Mouse (Mus musculus) C2C12 (cell line): Measurements from ENCODE around the gene Tmem131. TPM values are rescaled to one million over a fixed set of nuclear protein-coding genes. Genes with fewer than 3 reads are reported as not detected.

Experiments used
- H3K27me3 ChIP-seq: one replicate; pipeline ENCODE4 v1.6.1; 2011; ENCODE audit not compliant: control insufficient read depth, insufficient read depth, insufficient read length
- H3K36me3 ChIP-seq: one replicate; pipeline ENCODE4 v1.6.1; 2011; ENCODE audit not compliant: control insufficient read depth, insufficient read depth
- H3K4me3 ChIP-seq: one replicate; pipeline ENCODE4 v1.5.1; 2011; ENCODE audit warnings: mild to moderate bottlenecking, control low read depth; ENCODE audit not compliant: poor library complexity, insufficient read depth, severe bottlenecking
- H3K79me2 ChIP-seq: one replicate; pipeline ENCODE4 v1.6.1; 2011; ENCODE audit not compliant: control insufficient read depth, insufficient read depth
- H3K79me3 ChIP-seq: one replicate; pipeline ENCODE4 v1.6.1; 2011; ENCODE audit warnings: low read depth, control low read depth
- H3ac ChIP-seq: one replicate; pipeline ENCODE3; 2011; ENCODE audit warnings: low read depth; ENCODE audit not compliant: control insufficient read depth, insufficient read length
- CEBPB ChIP-seq: IDR thresholded peaks from one replicate; pipeline ENCODE4 v1.6.1; 2011; ENCODE audit warnings: low read depth, mild to moderate bottlenecking, control low read depth, moderate library complexity
- CTCF ChIP-seq: IDR thresholded peaks from one replicate; pipeline ENCODE4 v1.5.1; 2011; ENCODE audit not compliant: control insufficient read depth, insufficient read depth, insufficient read length
- FOSL1 ChIP-seq: IDR thresholded peaks from one replicate; pipeline ENCODE4 v1.8.0; 2011; ENCODE audit warnings: mild to moderate bottlenecking, low read length; ENCODE audit not compliant: poor library complexity, insufficient read depth, severe bottlenecking
- MAX ChIP-seq: IDR thresholded peaks from one replicate; pipeline ENCODE4 v1.6.1; 2011; ENCODE audit warnings: mild to moderate bottlenecking, control low read depth
- MYOD1 ChIP-seq: IDR thresholded peaks from one replicate; pipeline ENCODE4 v1.6.1; 2011; ENCODE audit warnings: low read depth; ENCODE audit not compliant: control insufficient read depth, insufficient read length
- MYOG ChIP-seq: IDR thresholded peaks from one replicate; pipeline ENCODE4 v1.6.1; 2011; ENCODE audit not compliant: control insufficient read depth, insufficient read length; ENCODE audit errors: extremely low read depth
- USF1 ChIP-seq: IDR thresholded peaks from one replicate; pipeline ENCODE4 v1.6.1; 2011; ENCODE audit warnings: low read depth, mild to moderate bottlenecking, control low read depth, moderate library complexity
- polyA plus RNA-seq: library from polyadenylated mRNA; unstranded; fragments of >200 nt; fragmentation: generic; extraction: Trizol; gene quantifications from one replicate; pipeline ENCODE4 v1.2.1, GENCODE M21; 2012; ENCODE audit warnings: missing spikeins

The Tmem131 gene
- polyA plus RNA-seq, 1 experiment, result 12.9 TPM

DNA sequence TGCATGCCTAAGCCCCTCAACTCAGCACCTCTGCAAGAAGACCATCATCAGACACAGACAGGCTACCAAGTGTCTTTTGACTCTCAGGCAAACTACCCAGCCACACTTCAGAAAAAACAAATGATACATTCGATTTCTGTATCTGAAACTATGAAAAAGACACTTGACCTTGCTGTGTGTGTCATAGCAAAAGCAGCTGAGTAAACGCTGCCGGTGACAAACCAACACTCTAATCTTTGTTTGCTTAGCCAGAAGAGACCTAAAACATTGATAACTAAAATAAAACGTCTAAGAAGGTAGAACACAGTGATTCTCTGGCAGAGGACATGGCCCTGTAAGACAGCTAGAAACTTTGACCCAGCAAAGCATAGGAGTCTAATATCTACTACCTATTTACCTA, 72.2 kb downstream of the Tmem131 start:
- Histone ChIP-seq H3ac (no peak overlapping the region), H3K79me2 (no peaks in the 10 kb centered on the region), H3K79me3 (no peaks in the 10 kb centered on the region), H3K4me3 (no peak overlapping the region), H3K27me3 (no peaks in the 10 kb centered on the region), H3K36me3 (peaks cover 15% of the 10 kb centered on the region)
- TF ChIP-seq MYOG, result no peak
- TF ChIP-seq FOSL1, result no peak
- no peak for TF ChIP-seq CEBPB
- no peak for TF ChIP-seq MAX
- no peak for TF ChIP-seq MYOD1
- no peak for TF ChIP-seq USF1
- TF ChIP-seq CTCF, result no peak

DNA sequence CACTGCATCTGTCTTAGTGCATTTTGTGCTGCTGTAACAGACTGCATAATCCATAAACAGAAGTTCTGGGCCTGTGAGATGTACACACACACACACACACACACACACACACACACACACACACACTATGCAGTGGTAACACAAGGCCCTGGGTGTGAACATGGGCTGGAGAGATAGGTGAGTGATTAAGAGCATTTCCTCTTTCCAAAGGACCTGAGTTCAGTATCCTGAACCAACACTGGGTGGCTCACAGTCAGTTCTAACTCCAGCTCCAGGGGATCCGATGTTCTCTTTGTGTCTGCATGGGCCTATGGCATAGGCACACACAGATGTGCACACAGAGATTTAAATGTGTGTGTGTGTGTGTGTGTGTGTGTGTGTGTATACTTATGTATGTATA, 72.9 kb downstream of the Tmem131 start:
- Histone ChIP-seq H3K4me3 (no peak overlapping the region), H3ac (no peak overlapping the region), H3K79me3 (no peaks in the 10 kb centered on the region), H3K79me2 (no peaks in the 10 kb centered on the region), H3K27me3 (no peaks in the 10 kb centered on the region), H3K36me3 (peaks cover 15% of the 10 kb centered on the region)
- TF ChIP-seq USF1 (no peak), MAX (no peak), MYOD1 (no peak), MYOG (no peak), CTCF (no peak), CEBPB (no peak)

- Histone ChIP-seq H3ac (no peak overlapping the region), H3K4me3 (no peak overlapping the region), H3K27me3 (no peaks in the 10 kb centered on the region), H3K36me3 (peaks cover 8% of the 10 kb centered on the region), H3K79me2 (no peaks in the 10 kb centered on the region), H3K79me3 (no peaks in the 10 kb centered on the region)
- TF ChIP-seq MYOG (no peak), CTCF (no peak), MAX (no peak), MYOD1 (no peak), FOSL1 (no peak), USF1 (no peak)
Observed at GRCm38 (mm10) chr1:36864757-36865156, 78.7 kb downstream of the Tmem131 start.

GRCm38 (mm10) chr1:36861775-36862174, 81.7 kb downstream of the Tmem131 start:
- H3K79me3 ChIP-seq, result peaks cover 4% of the 10 kb centered on the region
- no peak overlapping the region for H3ac ChIP-seq
- TF ChIP-seq FOSL1, result no peak
- no peak for TF ChIP-seq USF1
- TF ChIP-seq CEBPB, result no peak
- no peak for TF ChIP-seq MAX
- TF ChIP-seq MYOD1, result no peak
- no peak for TF ChIP-seq CTCF
- TF ChIP-seq MYOG, result no peak
- no peaks in the 10 kb centered on the region for H3K27me3 ChIP-seq
- H3K4me3 ChIP-seq, result no peak overlapping the region
- H3K79me2 ChIP-seq, result peaks cover 4% of the 10 kb centered on the region
- H3K36me3 ChIP-seq, result no peaks in the 10 kb centered on the region

DNA sequence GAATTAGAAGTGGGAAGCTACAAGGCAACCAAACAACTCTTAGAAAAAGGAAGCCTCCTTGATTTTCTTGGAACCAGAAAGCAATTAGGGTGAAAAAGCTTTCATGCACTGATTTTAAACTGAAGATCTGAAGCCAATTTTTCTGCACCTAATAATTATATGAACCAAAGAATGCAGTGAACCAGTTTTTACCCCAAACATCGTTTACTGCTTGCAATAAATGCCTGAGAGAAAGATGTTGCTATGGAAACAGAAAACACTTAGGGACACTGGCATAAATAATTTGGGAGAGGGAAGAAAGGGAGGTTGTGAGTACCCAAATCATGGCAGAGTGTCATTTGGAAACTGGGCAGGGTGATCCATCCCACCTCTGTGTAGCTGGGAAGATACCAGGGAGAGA, 82.6 kb downstream of the Tmem131 start:
- Histone ChIP-seq H3K36me3 (no peaks in the 10 kb centered on the region), H3ac (no peak overlapping the region), H3K79me2 (peaks cover 4% of the 10 kb centered on the region), H3K4me3 (no peak overlapping the region), H3K79me3 (peaks cover 4% of the 10 kb centered on the region), H3K27me3 (no peaks in the 10 kb centered on the region)
- TF ChIP-seq USF1 (no peak), MAX (no peak), MYOG (no peak), CTCF (no peak), FOSL1 (no peak), MYOD1 (no peak), CEBPB (no peak)

DNA sequence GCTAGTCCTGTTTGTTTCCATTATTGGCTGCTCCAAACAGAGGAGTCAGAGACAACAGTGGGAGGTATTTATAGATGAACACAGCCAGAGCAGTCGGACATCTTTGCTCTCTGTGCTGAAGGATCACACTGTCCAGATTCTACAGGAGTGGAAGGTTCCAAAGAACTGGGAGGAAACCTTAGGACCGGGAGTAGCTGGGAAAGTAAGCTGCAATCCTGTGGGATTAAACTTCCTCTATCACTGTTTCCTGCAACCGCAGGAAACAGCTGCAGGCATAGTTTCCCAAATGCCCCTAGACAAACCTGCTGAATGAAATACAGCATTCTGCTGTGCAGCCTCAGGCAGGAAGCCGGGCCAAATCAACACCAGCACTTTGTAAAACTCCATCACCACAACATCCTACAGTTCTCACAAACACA, 83.0 kb downstream of the Tmem131 start:
- Histone ChIP-seq H3K79me2 (peaks cover 4% of the 10 kb centered on the region), H3K36me3 (no peaks in the 10 kb centered on the region), H3K4me3 (no peak overlapping the region), H3ac (no peak overlapping the region), H3K27me3 (no peaks in the 10 kb centered on the region), H3K79me3 (peaks cover 4% of the 10 kb centered on the region)
- TF ChIP-seq MYOD1 (peak; percentile 65), USF1 (no peak)
